Mouse (Mus musculus) central nervous system, embryonic 11.5 days (tissue): ENCODE measurements around the gene Fgfr4. TPM values are rescaled to one million over a fixed set of nuclear protein-coding genes. Genes with fewer than 3 reads are reported as not detected.

Source experiments
- polyA plus RNA-seq: library from polyadenylated mRNA; depleted of rRNA; stranded (reverse); fragments of >200 nt; gene quantifications from 2 replicates; pipeline ENCODE4 v1.2.3, GENCODE M21; 2012; rRNA removed

Gene Fgfr4
- polyA plus RNA-seq, result 1.00 and 6.8 TPM in 2 replicates

DNA sequence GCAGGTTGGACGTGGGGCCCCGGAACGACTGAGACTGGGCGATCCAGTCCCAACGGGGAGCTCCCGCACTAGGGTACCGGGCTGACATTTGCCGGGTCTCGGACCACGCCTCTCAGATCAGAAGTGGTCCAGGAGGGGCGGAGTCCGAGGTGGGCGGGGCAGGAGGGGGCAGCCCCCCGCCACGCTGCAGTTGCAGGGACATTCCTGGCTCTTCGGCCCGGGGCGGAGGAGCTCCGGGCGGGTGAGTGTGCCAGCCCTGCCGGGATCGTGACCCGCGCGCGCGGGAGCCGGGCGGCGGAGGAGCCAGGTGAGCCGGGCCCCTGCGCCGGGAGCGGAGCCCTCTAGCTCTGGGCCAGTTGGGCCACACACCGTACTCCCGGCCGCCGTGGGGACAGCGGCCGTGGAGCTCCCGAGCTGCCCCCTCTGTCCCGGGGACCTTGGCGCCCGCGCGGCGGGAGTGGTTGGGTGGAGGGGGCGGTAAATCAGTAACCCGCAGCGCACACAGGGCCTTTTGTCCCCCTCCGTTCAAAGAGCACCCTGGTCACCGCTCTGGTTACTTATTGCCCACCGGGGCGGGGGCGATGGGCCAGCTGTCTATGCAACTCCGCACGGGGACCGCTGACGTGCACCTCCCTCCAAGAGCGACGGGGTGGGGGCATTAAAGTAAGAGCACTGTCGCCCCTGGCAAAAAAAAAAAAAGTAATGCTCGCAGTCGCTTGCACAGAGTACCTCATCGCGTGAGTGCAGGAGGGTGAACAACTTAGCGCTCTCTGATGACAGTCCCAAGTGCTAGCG, at the start of gene Fgfr4:
TSS of gene Fgfr4 (plus strand) at position 20 of the 795 bp plus-strand sequence.

DNA sequence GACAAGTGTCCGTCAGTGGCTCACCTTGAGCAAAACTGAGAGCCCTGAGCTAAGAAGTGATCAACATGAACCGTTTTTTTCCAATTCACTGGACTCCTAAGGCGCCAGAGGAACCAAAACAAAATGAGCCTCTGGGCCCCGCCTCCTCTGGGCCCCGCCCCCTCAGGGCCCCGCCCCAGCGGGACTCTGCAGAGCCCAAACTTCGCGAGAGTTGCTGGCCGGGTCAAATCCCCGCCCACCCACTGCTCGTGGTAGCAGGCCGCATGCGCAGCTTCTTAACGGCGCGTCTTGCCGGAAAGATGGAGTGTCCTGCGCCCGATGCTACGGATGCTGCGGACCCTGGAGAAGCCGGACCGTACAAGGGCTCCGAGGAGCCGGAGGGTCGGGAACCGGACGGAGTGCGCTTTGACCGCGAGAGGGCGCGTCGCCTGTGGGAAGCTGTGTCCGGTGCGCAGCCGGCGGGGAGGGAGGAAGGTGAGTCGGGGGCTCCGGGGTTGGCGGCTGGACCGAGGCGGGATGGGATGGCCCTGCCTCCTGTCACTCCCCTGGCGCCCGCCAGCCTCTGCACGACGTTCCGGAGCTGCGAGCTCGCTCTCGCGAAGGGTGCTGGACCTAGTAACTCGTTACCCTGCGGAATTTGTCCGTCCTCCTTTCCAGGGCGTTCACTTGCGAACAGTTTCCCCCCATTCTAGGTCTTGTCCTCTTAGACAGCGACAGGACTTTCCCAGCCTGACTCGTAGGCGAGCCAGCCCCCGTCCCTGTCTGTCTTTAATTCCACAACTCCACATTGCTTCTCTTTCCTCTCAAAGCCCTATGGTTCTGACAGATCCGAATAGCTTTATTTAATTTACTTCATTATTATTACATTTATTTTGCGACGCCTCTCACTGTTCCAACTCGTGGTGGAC, 47.1 kb upstream of the Fgfr4 start, which contains the start of gene Zfp346:
TSS of gene Zfp346 (plus strand) at position 267 of the 908 bp plus-strand sequence.

GRCm38 (mm10) chr13:55133448-55133847, 19.0 kb upstream of the Fgfr4 start, which contains the start of gene Gm17617:
Gene Gm17617 (minus strand): TSS chr13:55133548.

GRCm38 (mm10) chr13:55209649-55210192, 57.3 kb downstream of the Fgfr4 start, which contains the start of gene Nsd1:
Gene Nsd1 (plus strand): TSS chr13:55209782.

Other genes with a start within 250 kb of the Fgfr4 start
- 3.1 and 5.1 TPM in 2 replicates for gene Unc5a, start 203.2 kb upstream of the Fgfr4 start, polyA plus RNA-seq
- gene Hk3, start 131.3 kb upstream of the Fgfr4 start, polyA plus RNA-seq, result 1.0 and 1.5 TPM in 2 replicates
- gene Uimc1, start 52.3 kb upstream of the Fgfr4 start, polyA plus RNA-seq, result 30.2 and 37.4 TPM in 2 replicates
- 42.7 and 47.3 TPM in 2 replicates for gene Zfp346, start 47.3 kb upstream of the Fgfr4 start, polyA plus RNA-seq
- gene Gm17617, start 19.1 kb upstream of the Fgfr4 start, polyA plus RNA-seq, result not detected in 2 replicates
- gene Nsd1, start 57.1 kb downstream of the Fgfr4 start, polyA plus RNA-seq, result 51.9 and 60.8 TPM in 2 replicates
- 250 and 287 TPM in 2 replicates for gene Prelid1, start 167.9 kb downstream of the Fgfr4 start, polyA plus RNA-seq
- 125 and 186 TPM in 2 replicates for gene Rab24, start 169.3 kb downstream of the Fgfr4 start, polyA plus RNA-seq
- gene Mxd3, start 177.2 kb downstream of the Fgfr4 start, polyA plus RNA-seq, result 38.5 and 43.5 TPM in 2 replicates
- gene Lman2, start 210.1 kb downstream of the Fgfr4 start, polyA plus RNA-seq, result 69.7 and 78.2 TPM in 2 replicates
- 0.42 and 0.62 TPM in 2 replicates for gene Rgs14, start 217.1 kb downstream of the Fgfr4 start, polyA plus RNA-seq
- 0.12 TPM in 1 of 2 replicates, not detected in the other for gene Slc34a1, start 245.5 kb downstream of the Fgfr4 start, polyA plus RNA-seq